Mouse (Mus musculus) embryonic facial prominence, embryonic 14.5 days (tissue): ENCODE data around the gene Btnl10. TPM values are rescaled to one million over a fixed set of nuclear protein-coding genes. Genes with fewer than 3 reads are reported as not detected.

Experiments used
- ATAC-seq: fragments of 200-750 bp; cut with Nextera tagmentation; 2 replicates; pipeline ENCODE4 v1.8.0; 2017; ENCODE audit warnings: low read depth, moderate number of reproducible peaks, moderate TSS enrichment
- DNase-seq: peaks from one replicate; pipeline ENCODE4 v3.0.0-alpha.2; 2015; ENCODE audit warnings: low spot score
- H3K27ac ChIP-seq: fragments of 300-500 bp; sonication (generic); replicated peaks from 2 replicates; pipeline ENCODE4 v1.5.1; 2014; ENCODE audit warnings: low read depth, mild to moderate bottlenecking, low read length, moderate library complexity
- H3K27me3 ChIP-seq: fragments of 300-500 bp; sonication (generic); replicated peaks from 2 replicates; pipeline ENCODE4 v1.6.1; 2014; ENCODE audit warnings: low read length; ENCODE audit not compliant: control insufficient read depth, insufficient read depth
- H3K36me3 ChIP-seq: fragments of 300-500 bp; sonication (generic); 2 replicates; pipeline ENCODE4 v1.6.1; 2014; ENCODE audit warnings: low read length, mixed read lengths; ENCODE audit not compliant: control insufficient read depth, insufficient read depth
- H3K4me1 ChIP-seq: fragments of 300-500 bp; sonication (generic); 2 replicates; pipeline ENCODE4 v1.6.1; 2014; ENCODE audit warnings: antibody characterized with exemption, low read length; ENCODE audit not compliant: control insufficient read depth, insufficient read depth
- H3K4me2 ChIP-seq: fragments of 300-500 bp; sonication (generic); 2 replicates; pipeline ENCODE4 v1.6.1; 2014; ENCODE audit warnings: low read depth, mild to moderate bottlenecking, low read length, moderate library complexity, mixed read lengths
- H3K4me3 ChIP-seq: fragments of 300-500 bp; sonication (generic); 2 replicates; pipeline ENCODE4 v1.5.1; 2014; ENCODE audit warnings: low read depth, mild to moderate bottlenecking, low read length
- H3K9ac ChIP-seq: fragments of 300-500 bp; sonication (generic); 2 replicates; pipeline ENCODE4 v1.6.1; 2014; ENCODE audit warnings: low read depth, mild to moderate bottlenecking, low read length, moderate library complexity, mixed read lengths
- H3K9me3 ChIP-seq: fragments of 300-500 bp; sonication (generic); 2 replicates; pipeline ENCODE4 v1.6.1; 2016; ENCODE audit warnings: low read length; ENCODE audit not compliant: control insufficient read depth
- WGBS: fragments of 180-500 bp; shearing (Covaris S2); extraction: QIAGEN DNeasy Blood & Tissue Kit; methylation state at CpG from one replicate; pipeline ENCODE4 v1.1.7; 2014; 5-methylcytosine and 5-hydroxymethylcytosine counted together
- polyA plus RNA-seq: library from polyadenylated mRNA; unstranded; fragments of >200 nt; fragmentation: Nextera tagmentation; extraction: Ambion mirVana; gene quantifications from 2 replicates; pipeline ENCODE4 v1.2.1, GENCODE M21; 2014

Gene Btnl10
- polyA plus RNA-seq, 1 experiment from 2014 or later = not detected

DNA sequence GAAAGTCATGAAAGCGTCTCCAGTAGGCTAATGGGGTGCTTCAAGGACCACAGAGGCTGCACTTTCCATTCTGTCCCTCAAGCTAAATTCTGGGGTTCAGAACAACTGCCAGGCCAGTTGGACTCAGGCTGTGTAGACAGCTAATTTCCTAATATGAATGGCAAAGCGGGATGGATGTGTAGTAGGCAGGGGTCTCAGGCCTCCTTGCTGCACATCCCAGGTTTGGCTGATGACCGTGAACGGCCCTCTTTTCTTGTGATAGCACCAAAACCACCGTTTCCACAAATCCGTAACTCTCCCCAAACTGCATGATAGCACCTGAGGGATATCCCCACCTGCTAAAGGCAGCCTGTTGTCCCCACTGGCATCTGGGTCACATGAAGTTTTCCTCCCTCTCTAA lies 40.8 kb downstream of the Btnl10 start:
- WGBS = 86% methylated on average over 6 of the region's 6 CpGs
- Histone ChIP-seq H3K4me1 (peaks cover 25% of the 10 kb centered on the region), H3K9me3 (peaks cover 5% of the 10 kb centered on the region; the same call in 1 of the 2 replicates), H3K4me3 (no peak overlapping the region), H3K9ac (no peak overlapping the region), H3K27ac (no peak overlapping the region), H3K4me2 (no peak overlapping the region), H3K27me3 (peaks cover 13% of the 10 kb centered on the region; the same call in 1 of the 2 replicates), H3K36me3 (0 out of 2 replicates have a peak, but pooled peaks cover 11% of the 10 kb centered on the region)
- DNase-seq (no peak), ATAC-seq (no peak)

DNA sequence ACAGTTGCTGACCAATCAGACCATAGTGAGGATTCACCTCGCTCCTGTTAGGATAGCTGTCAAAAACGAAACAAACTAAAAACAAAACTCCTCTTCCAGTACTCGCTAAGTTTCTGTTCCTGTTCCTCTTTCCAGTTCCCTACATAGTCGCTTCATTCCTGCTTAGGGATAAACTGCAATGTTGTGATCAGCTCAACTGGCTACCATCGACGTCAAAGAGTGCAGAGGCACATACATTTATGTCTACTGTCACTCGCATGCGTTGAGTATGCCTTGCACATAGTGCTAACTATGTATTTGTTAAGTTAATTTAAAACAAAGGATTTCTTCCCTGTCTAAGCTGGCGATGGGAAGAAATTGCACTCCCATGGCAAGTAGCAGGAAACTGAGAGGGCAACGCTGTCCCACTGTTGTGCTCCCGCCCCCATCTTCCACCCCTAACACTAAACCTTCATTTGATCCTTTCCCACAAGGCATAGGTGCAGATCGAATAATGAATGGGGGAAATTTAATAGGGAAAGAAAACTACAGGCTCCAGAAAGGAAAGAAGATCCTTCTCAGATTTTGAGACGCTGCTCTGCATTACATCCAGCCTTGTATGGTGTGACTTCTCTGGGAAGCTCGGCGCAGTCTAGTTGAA lies 41.6 kb downstream of the Btnl10 start:
- H3K27ac ChIP-seq = peak overlapping the region; percentile 25; the same call in 1 of the 2 replicates
- H3K27me3 ChIP-seq = peaks cover 13% of the 10 kb centered on the region; the same call in 1 of the 2 replicates
- WGBS = 30% methylated on average over 15 of the region's 15 CpGs
- peaks cover 25% of the 10 kb centered on the region for H3K4me1 ChIP-seq
- DNase-seq = no peak
- peak overlapping the region; percentile 50 for H3K4me3 ChIP-seq
- no peak for ATAC-seq
- peak overlapping the region; percentile 93 for H3K4me2 ChIP-seq
- peaks cover 5% of the 10 kb centered on the region; the same call in 1 of the 2 replicates for H3K9me3 ChIP-seq
- 0 out of 2 replicates have a peak, but pooled peaks cover 11% of the 10 kb centered on the region for H3K36me3 ChIP-seq
- H3K9ac ChIP-seq = peak overlapping the region; percentile 56

DNA sequence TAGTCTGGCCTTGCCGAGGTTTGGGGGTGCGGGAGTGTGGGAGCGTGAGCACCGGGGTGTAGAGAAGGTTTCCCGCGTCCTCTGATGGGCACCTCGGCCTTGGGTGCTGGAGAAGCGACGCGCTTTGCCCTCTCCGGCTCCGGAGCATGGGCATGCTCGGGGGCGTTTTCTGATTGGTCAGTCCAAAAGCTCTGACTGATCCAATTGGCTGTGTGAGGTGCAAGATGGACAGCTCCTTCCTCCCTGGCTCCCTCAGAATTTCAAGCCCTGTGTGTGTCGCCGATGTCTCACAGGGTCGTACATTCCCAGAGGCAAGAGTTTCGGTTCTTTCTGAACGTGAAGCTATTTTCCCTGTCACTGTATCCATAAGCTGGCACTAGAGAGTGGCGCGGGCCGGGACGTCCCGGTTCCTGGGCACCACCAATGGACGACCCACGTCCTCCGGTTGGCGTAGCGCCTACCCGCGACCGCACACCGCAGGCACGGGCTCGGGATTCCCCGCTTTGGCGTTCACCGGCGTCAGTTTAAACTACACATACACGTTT lies 42.3 kb downstream of the Btnl10 start:
- peak overlapping the region; percentile 25; the same call in 1 of the 2 replicates for H3K27ac ChIP-seq
- 0 out of 2 replicates have a peak, but pooled peaks cover 11% of the 10 kb centered on the region for H3K36me3 ChIP-seq
- H3K4me3 ChIP-seq = peak overlapping the region; percentile 50
- DNase-seq (peak; percentile 91), ATAC-seq (peak; percentile 82)
- peaks cover 5% of the 10 kb centered on the region; the same call in 1 of the 2 replicates for H3K9me3 ChIP-seq
- peaks cover 25% of the 10 kb centered on the region for H3K4me1 ChIP-seq
- WGBS = 5% methylated on average over 39 of the region's 40 CpGs
- H3K4me2 ChIP-seq = peak overlapping the region; percentile 93
- peak overlapping the region; percentile 56 for H3K9ac ChIP-seq
- peaks cover 13% of the 10 kb centered on the region; the same call in 1 of the 2 replicates for H3K27me3 ChIP-seq

DNA sequence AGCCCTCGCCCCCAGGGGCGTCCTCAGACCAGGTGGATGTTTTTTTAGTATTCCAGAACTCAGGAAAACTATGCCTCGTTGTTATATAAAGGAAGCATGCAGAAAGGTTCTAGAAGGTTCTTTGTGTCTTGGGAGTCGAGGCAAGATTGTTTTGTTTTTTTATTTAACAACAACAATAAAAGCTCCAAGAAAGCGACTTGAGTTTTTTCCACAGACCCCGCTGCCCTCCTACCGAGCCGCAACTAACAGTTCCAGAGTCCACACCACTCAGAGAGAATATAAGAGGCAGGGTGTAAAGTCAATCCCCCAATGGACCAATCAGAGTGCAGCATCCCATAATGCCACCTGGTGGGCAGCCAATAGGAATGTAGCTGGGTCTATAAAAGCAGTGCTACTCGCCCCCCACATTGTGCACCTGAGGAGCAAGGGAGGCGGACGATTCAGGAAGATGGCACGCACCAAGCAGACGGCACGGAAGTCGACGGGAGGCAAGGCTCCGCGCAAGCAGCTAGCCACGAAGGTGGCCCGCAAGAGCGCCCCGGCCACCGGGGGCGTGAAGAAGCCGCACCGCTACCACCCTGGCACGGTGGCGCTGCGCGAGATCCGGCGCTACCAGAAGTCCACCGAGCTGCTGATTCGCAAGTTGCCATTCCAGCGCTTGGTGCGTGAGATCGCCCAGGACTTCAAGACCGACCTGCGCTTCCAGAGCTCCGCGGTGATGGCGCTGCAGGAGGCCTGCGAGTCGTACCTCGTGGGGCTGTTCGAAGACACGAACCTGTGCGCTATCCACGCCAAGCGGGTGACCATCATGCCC lies 43.9 kb downstream of the Btnl10 start:
- H3K4me2 ChIP-seq = no peak overlapping the region
- no peak for ATAC-seq
- 61% methylated on average over 44 of the region's 50 CpGs for WGBS

DNA sequence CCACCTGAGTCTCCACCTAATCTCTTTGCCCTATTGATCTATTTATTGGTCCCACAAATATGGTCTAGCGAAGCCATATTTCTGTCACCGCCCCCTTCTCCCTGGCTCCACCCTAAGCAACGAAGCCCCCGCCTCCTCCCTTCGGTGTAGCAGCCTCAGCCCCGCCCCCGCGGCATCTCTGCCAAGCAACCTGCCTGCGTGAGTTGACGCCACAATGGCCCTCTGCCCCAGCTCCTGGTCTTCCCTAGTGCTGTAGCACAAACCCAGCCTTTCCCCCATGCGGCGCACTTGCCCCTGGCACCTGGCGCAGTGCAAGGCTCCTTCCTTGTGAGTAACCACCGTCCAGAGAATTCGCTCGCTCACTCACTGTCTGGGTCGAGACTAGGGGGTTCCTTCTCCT lies 45.8 kb downstream of the Btnl10 start:
- Histone ChIP-seq H3K9me3 (peaks cover 5% of the 10 kb centered on the region; the same call in 1 of the 2 replicates), H3K4me2 (no peak overlapping the region), H3K36me3 (0 out of 2 replicates have a peak, but pooled peaks cover 8% of the 10 kb centered on the region), H3K9ac (no peak overlapping the region), H3K4me1 (peaks cover 6% of the 10 kb centered on the region; the same call in 1 of the 2 replicates), H3K4me3 (no peak overlapping the region), H3K27me3 (peaks cover 13% of the 10 kb centered on the region; the same call in 1 of the 2 replicates), H3K27ac (no peak overlapping the region)
- WGBS = 38% methylated on average over 17 of the region's 17 CpGs
- ATAC-seq (no peak), DNase-seq (no peak)

More for the DNA sequence above, 43.9 kb downstream of the Btnl10 start:
- Histone ChIP-seq H3K27me3 (peaks cover 13% of the 10 kb centered on the region; the same call in 1 of the 2 replicates), H3K4me3 (no peak overlapping the region), H3K9me3 (peaks cover 5% of the 10 kb centered on the region; the same call in 1 of the 2 replicates), H3K4me1 (peaks cover 20% of the 10 kb centered on the region), H3K27ac (no peak overlapping the region), H3K9ac (no peak overlapping the region), H3K36me3 (0 out of 2 replicates have a peak, but pooled peaks cover 11% of the 10 kb centered on the region)
- DNase-seq = no peak

DNA sequence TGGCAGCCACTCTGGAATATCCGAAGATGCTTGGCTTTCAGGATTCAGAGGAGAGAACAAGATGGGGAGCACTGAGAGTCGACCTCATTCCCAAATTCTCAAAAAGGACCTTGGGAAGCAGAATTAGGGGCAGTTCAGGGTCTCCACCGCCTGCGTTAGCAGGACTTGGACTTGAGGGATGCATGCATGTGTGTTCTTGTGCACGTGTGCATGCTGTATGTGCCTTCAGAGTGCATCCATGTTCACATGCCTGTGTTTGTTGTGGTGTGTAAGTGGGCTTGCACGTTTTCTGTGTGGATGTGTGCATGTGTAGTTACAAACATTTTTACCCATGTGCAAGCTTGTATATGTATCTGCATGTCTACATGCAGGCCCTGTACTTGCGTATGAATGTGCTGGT lies 46.5 kb downstream of the Btnl10 start:
- 85% methylated on average over 7 of the region's 7 CpGs for WGBS
- no peak for ATAC-seq
- H3K4me3 ChIP-seq = no peak overlapping the region
- peaks cover 3% of the 10 kb centered on the region; the same call in 1 of the 2 replicates for H3K4me1 ChIP-seq
- no peak overlapping the region for H3K27ac ChIP-seq
- 0 out of 2 replicates have a peak, but pooled peaks cover 10% of the 10 kb centered on the region for H3K36me3 ChIP-seq
- H3K27me3 ChIP-seq = peaks cover 13% of the 10 kb centered on the region; the same call in 1 of the 2 replicates
- peaks cover 5% of the 10 kb centered on the region; the same call in 1 of the 2 replicates for H3K9me3 ChIP-seq
- H3K9ac ChIP-seq = no peak overlapping the region
- no peak for DNase-seq
- H3K4me2 ChIP-seq = no peak overlapping the region

DNA sequence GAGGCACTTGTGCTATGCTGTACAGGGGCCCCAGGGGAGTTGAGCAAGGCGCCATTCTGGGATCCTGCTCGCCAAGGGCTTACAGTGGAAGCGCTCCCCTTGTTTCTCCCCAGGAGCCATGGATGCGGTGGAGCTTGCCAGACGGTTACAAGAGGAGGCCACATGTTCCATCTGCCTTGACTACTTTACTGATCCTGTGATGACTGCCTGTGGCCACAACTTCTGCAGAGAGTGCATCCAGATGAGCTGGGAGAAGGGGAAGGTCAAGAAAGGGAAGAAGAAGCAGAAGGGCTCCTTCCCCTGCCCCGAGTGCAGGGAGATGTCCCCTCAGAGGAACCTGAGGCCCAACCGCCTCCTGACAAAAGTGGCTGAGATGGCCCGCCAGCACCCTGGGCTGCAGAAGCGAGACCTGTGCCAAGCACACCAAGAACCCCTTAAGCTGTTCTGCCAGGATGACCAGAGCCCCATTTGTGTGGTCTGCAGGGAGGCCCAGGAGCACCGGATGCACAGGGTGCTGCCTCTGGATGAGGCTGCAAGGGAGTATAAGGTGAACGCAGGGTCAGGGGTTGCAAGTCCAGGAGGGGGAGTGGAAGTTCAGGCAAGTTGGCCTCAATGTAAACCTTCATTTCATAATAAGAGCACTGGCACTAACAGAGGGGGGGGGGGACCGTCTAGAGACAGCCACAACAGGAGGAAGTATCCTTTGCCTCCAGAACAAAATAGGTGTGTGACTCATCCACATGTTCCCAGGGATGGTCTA lies 47.5 kb downstream of the Btnl10 start:
- WGBS = 41% methylated on average over 11 of the region's 12 CpGs
- H3K27me3 ChIP-seq = peaks cover 13% of the 10 kb centered on the region; the same call in 1 of the 2 replicates
- ATAC-seq = peak; percentile 21; the same call in 1 of the 2 replicates
- DNase-seq = no peak
- H3K4me1 ChIP-seq = no peaks in the 10 kb centered on the region
- H3K4me2 ChIP-seq = no peak overlapping the region
- no peak overlapping the region for H3K4me3 ChIP-seq
- peaks cover 5% of the 10 kb centered on the region; the same call in 1 of the 2 replicates for H3K9me3 ChIP-seq
- H3K27ac ChIP-seq = no peak overlapping the region
- no peak overlapping the region for H3K9ac ChIP-seq
- H3K36me3 ChIP-seq = peaks cover 11% of the 10 kb centered on the region; the same call in 1 of the 2 replicates
